Mouse (Mus musculus) liver, adult 2 months (tissue): ENCODE data around the gene Zc3h10.

Experiments
- CTCF ChIP-seq: fragments of 200-500 bp; IDR thresholded peaks from 2 replicates; pipeline ENCODE4 v1.5.1; 2011; ENCODE audit warnings: low read depth, low read length, control low read depth
- POLR2A ChIP-seq: fragments of 200-500 bp; IDR thresholded peaks from 2 replicates; pipeline ENCODE4 v1.6.1; 2011; ENCODE audit warnings: low read length, control low read depth; ENCODE audit not compliant: insufficient read depth; ENCODE audit errors: extremely low read depth

- TF ChIP-seq CTCF, result no peak
- no peak for TF ChIP-seq POLR2A
These were observed 36.8 kb upstream of the Zc3h10 start for GRCm38 (mm10) chr10:128584386-128584785.
